Mouse (Mus musculus): ENCODE results near the gene Akr1c21.

DNA sequence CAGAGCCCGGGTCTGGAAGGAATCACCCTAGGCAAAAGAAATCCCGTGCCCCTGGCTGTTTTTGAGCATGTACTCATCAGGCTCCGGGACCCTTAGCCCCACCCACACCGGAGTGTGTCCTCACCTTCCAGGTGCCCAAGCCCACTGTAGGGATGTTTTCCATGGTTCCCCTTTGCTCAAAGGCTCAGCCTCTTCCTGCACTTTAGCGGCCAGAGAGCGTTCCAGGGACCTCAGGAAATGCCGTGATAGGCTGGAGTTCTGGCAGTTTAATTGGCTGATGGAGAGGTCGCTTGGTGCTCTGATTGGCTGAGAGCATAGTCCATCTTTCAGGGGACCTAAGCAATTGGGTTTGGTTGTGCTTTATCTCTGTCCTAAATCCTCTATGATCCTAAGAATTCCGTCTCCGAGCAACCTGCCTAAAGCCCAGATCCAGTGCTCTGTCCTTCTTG, 35.1 kb downstream of the Akr1c21 start, which contains the start of gene Akr1e1:
- peak; percentile 69 for TF ChIP-seq POLR2A (IDR thresholded peaks at IDR 0.05; ENCODE audit: low read depth, low read length)
- TF ChIP-seq CTCF (conservative IDR thresholded peaks at IDR 0.05; ENCODE audit: insufficient read depth, insufficient read length, low read depth, low read length), result no peak

All from kidney, adult 2 months (tissue).